9 mouse cellular contexts compared by ENCODE assay signal in genomic region chr3:28039760-28040159, GRCm38 (mm10).
DNase-seq lines count a peak whose midpoint lies in the region; ATAC-seq and TF ChIP-seq lines count a peak whose summit lies in the region.
"Had no signal": no experiment of that assay in that cellular context is flagged by ENCODE, and none has a peak within 500 bp of the region (broad histone marks: within the 10 kb centered on the region; RNA-seq: fewer than 3 reads in every experiment).

No protein-coding gene starts in this region.

- H3K4me3 ChIP-seq in kidney, adult 2 months (ENCODE audit: insufficient read depth, low read depth, low read length) = no peak overlapping the region
- no peak overlapping the region for H3K4me3 ChIP-seq in kidney, embryonic 16.5 days (ENCODE audit: low read length)
- no peak overlapping the region for H3K4me3 ChIP-seq in lung, embryonic 14.5 days (ENCODE audit: low read depth, low read length)
- H3K4me3 ChIP-seq in hindbrain, embryonic 14.5 days (replicated peaks; ENCODE audit: low read length) = no peak overlapping the region

- peaks cover 9% of the 10 kb centered on the region; the same call in 1 of the 2 replicates for H3K4me1 ChIP-seq in kidney, adult 2 months (ENCODE audit: control insufficient read depth, insufficient read depth, low read length)
- H3K4me1 ChIP-seq in kidney, embryonic 16.5 days (ENCODE audit: insufficient read depth, low read length) = peaks cover 5% of the 10 kb centered on the region
- 0 out of 2 replicates have a peak, but pooled peaks cover 5% of the 10 kb centered on the region for H3K4me1 ChIP-seq in lung, embryonic 14.5 days (ENCODE audit: insufficient read depth)
- H3K4me1 ChIP-seq in hindbrain, embryonic 14.5 days (replicated peaks; ENCODE audit: control insufficient read depth, insufficient read depth, low read length) = 0 out of 2 replicates have a peak, but pooled peaks cover 4% of the 10 kb centered on the region

- no peak for ATAC-seq in kidney, embryonic 16.5 days (ENCODE audit: low FRiP score, low TSS enrichment)
- no peak for ATAC-seq in Patski
- no peak for ATAC-seq in lung, embryonic 14.5 days (ENCODE audit: insufficient read depth)
- ATAC-seq in hindbrain, embryonic 14.5 days (ENCODE audit: low FRiP score) = no peak
- ATAC-seq: hindbrain, embryonic 16.5 days had no signal

- CTCF ChIA-PET in Patski (lab: Charles Lee) = interaction anchor here (1.0 to 2.2 kb wide), 8 partner anchors 8 to 321 kb away, joined by 3 to 8 read pairs (median 4); no protein-coding TSS in a partner anchor

- TF ChIP-seq CTCF in kidney, adult 2 months (conservative IDR thresholded peaks at IDR 0.05; ENCODE audit: insufficient read depth, insufficient read length, low read depth, low read length) = peak; percentile 43
- TF ChIP-seq CTCF in Patski (IDR thresholded peaks at IDR 0.05) = peak; percentile 54
- peak; percentile 40 for TF ChIP-seq CTCF in lung, embryonic 14.5 days (IDR thresholded peaks at IDR 0.05; ENCODE audit: low read depth)

- no peak overlapping the region for H3K9ac ChIP-seq in kidney, embryonic 16.5 days (replicated peaks; ENCODE audit: low read length)
- H3K9ac ChIP-seq in lung, embryonic 14.5 days = no peak overlapping the region
- no peak overlapping the region for H3K9ac ChIP-seq in hindbrain, embryonic 14.5 days

- H3K27me3 ChIP-seq in kidney, adult 2 months (replicated peaks; ENCODE audit: control insufficient read depth, insufficient read depth, low read length) = no peaks in the 10 kb centered on the region
- no peaks in the 10 kb centered on the region for H3K27me3 ChIP-seq in kidney, embryonic 16.5 days (ENCODE audit: insufficient read depth, low read length)
- no peaks in the 10 kb centered on the region for H3K27me3 ChIP-seq in Patski
- H3K27me3 ChIP-seq in lung, embryonic 14.5 days (ENCODE audit: insufficient read depth, low read length) = no peaks in the 10 kb centered on the region
- no peaks in the 10 kb centered on the region for H3K27me3 ChIP-seq in hindbrain, embryonic 14.5 days (ENCODE audit: control insufficient read depth, insufficient read depth, low read length)

- in situ Hi-C loops in Patski (cut with MboI; ENCODE audit: low pct_unique_long_range_greater_than_20kb) = no loop called here

- no peaks in the 10 kb centered on the region for H3K36me3 ChIP-seq in kidney, adult 2 months (ENCODE audit: control insufficient read depth, insufficient read depth, low read length)
- H3K36me3 ChIP-seq in kidney, embryonic 16.5 days (ENCODE audit: insufficient read depth, low read length) = peaks cover 10% of the 10 kb centered on the region
- H3K36me3 ChIP-seq in lung, embryonic 14.5 days (ENCODE audit: insufficient read depth) = peaks cover 4% of the 10 kb centered on the region; the same call in 1 of the 2 replicates
- H3K36me3 ChIP-seq in hindbrain, embryonic 14.5 days (replicated peaks; ENCODE audit: control insufficient read depth, insufficient read depth) = no peaks in the 10 kb centered on the region

- no peak overlapping the region for H3K27ac ChIP-seq in kidney, adult 2 months (ENCODE audit: insufficient read depth, low read depth, low read length)
- no peak overlapping the region for H3K27ac ChIP-seq in kidney, embryonic 16.5 days (ENCODE audit: low read length)
- no peak overlapping the region for H3K27ac ChIP-seq in lung, embryonic 14.5 days (ENCODE audit: low read depth)
- no peak overlapping the region for H3K27ac ChIP-seq in hindbrain, embryonic 14.5 days

- POLR2A ChIA-PET in Patski (lab: Charles Lee) = interaction anchor here (1.1 to 1.3 kb wide), 2 partner anchors 52 to 83 kb away, joined by 3 to 4 read pairs; no protein-coding TSS in a partner anchor

- no peak overlapping the region for H3K4me2 ChIP-seq in kidney, embryonic 16.5 days (replicated peaks; ENCODE audit: low read depth, low read length)
- H3K4me2 ChIP-seq in lung, embryonic 14.5 days = no peak overlapping the region
- no peak overlapping the region for H3K4me2 ChIP-seq in hindbrain, embryonic 14.5 days (replicated peaks)

- H3K9me3 ChIP-seq in kidney, embryonic 16.5 days (ENCODE audit: low read length) = peaks cover 5% of the 10 kb centered on the region; the same call in 1 of the 2 replicates
- H3K9me3 ChIP-seq in lung, embryonic 14.5 days (ENCODE audit: low read depth, low read length) = no peaks in the 10 kb centered on the region
- peaks cover 6% of the 10 kb centered on the region; the same call in 1 of the 2 replicates for H3K9me3 ChIP-seq in hindbrain, embryonic 14.5 days (ENCODE audit: control insufficient read depth, low read length)

- 17% methylated on average over 1 of the region's 1 CpGs for WGBS in kidney, adult 2 months
- WGBS in kidney, embryonic 16.5 days = 17% methylated on average over 1 of the region's 1 CpGs
- 30% methylated on average over 1 of the region's 1 CpGs for WGBS in lung, embryonic 14.5 days
- 22% methylated on average over 1 of the region's 1 CpGs for WGBS in hindbrain, embryonic 14.5 days

- DNase-seq in kidney, adult 2 months = peak; percentile 26
- DNase-seq in 416B (ENCODE audit: low read depth) = peak; percentile 21
- DNase-seq in Patski (ENCODE audit: low read depth, low spot score) = no peak
- DNase-seq in lung, embryonic 14.5 days = peak; percentile 21
- DNase-seq in ovary, postnatal 10 days (ENCODE audit: low spot score) = no peak
- DNase-seq in hindbrain, embryonic 14.5 days (ENCODE audit: low spot score) = no peak
- DNase-seq: midbrain, embryonic 14.5 days had no signal

- TF ChIP-seq POLR2A in kidney, adult 2 months (IDR thresholded peaks at IDR 0.05; ENCODE audit: low read depth, low read length) = no peak

Comparison
In these comparisons a context has a peak if more than half of its experiments do, and no peak if none do; other contexts are left out.
1. DNase-seq: peak in kidney, adult 2 months (single experiment), 416B (single experiment) and lung, embryonic 14.5 days (single experiment); none in Patski (single experiment), ovary, postnatal 10 days (single experiment) and hindbrain, embryonic 14.5 days (single experiment).
2. Peak in every context shown above with its lines, with median percentiles within 50 percentile points of each other: CTCF ChIP-seq.